9 mouse cellular contexts compared by ENCODE assay signal in the genomic region with DNA sequence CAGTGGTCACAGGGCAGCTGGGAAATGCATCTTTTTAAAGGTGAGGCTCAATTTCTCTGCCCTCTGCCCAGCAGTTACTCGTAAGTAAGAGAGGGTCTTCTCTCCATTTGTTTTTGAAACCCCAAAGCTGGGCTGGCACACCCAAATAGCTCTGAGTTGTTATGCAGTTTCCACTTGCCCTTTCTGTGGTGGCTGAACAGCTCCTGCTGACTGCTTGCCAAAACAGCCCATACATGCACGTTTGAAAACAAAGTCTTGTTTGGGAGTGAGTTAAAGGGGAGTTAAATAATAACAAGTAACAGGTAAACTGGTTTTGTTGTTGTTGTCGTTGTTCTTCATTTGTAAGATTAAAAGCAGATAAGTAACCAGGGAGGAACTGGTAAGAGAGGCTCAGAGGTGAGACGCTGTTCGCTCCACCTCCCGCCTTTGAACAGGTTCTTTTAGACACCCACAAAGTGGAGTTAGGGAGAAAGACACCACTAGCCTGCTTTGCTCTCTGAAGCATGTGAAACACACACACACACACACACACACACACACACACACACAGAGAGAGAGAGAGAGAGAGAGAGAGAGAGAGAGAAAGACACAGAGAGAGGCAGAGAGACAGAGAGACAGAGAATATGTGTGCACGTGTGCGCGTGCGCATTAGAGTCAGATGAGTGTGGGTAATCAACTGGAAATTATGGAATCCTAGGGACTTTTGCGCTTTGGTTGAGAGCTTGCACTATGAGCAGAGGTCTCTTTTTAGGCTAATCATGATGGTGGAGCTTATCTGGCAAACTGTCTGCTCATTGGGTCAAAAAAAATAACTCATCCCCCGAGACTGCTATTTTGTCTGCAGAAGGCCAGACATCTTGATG. TPM values are rescaled to one million over a fixed set of nuclear protein-coding genes. Genes with fewer than 3 reads are reported as not detected.
DNase-seq lines count a peak whose midpoint lies in the region; ATAC-seq lines count a peak whose summit lies in the region.
"Had no signal": no experiment of that assay in that cellular context is flagged by ENCODE, and none has a peak within 500 bp of the region (broad histone marks: within the 10 kb centered on the region; RNA-seq: fewer than 3 reads in every experiment).

No protein-coding gene starts in this region.

- H3K27ac ChIP-seq in limb, embryonic 12.5 days = no peak overlapping the region
- no peak overlapping the region for H3K27ac ChIP-seq in limb, embryonic 10.5 days
- H3K27ac ChIP-seq: liver, embryonic 15.5 days had no signal

- DNase-seq in limb, embryonic 10.5 days (ENCODE audit: low spot score) = no peak
- peak; percentile 71 for DNase-seq in T-cell, adult 2 months (ENCODE audit: low spot score)
- DNase-seq in induced T-regulatory cell, adult 2 months (ENCODE audit: low read depth) = peak; percentile 86
- peak; percentile 86 for DNase-seq in naive thymus-derived CD4-positive, alpha-beta T cell, adult 2 months (ENCODE audit: low read depth)
- DNase-seq in left cerebral cortex, postnatal 14 days (ENCODE audit: low spot score in 2 of 2) = no peak
- DNase-seq in urinary bladder, postnatal 4 days (ENCODE audit: low spot score in 2 of 2) = no peak
- DNase-seq: cerebellum, postnatal 14 days had no signal

- H3K4me1 ChIP-seq in limb, embryonic 12.5 days (replicated peaks) = peaks cover 53% of the 10 kb centered on the region
- H3K4me1 ChIP-seq in limb, embryonic 10.5 days = peaks cover 53% of the 10 kb centered on the region

- peak overlapping the region; percentile 100 for H3K4me2 ChIP-seq in limb, embryonic 12.5 days

- intact Hi-C loops in left cerebral cortex, postnatal 14 days (cut with DNase I) = no loop called here

- 77% methylated on average over 12 of the region's 12 CpGs for WGBS in limb, embryonic 12.5 days
- WGBS in limb, embryonic 10.5 days = 82% methylated on average over 12 of the region's 12 CpGs

- no peaks in the 10 kb centered on the region for H3K9me3 ChIP-seq in limb, embryonic 12.5 days
- no peaks in the 10 kb centered on the region for H3K9me3 ChIP-seq in limb, embryonic 10.5 days (replicated peaks)
- H3K9me3 ChIP-seq: liver, embryonic 15.5 days had no signal

- no peak for ATAC-seq in limb, embryonic 12.5 days (ENCODE audit: insufficient number of reproducible peaks, insufficient read depth, low FRiP score, low TSS enrichment, low read depth)

- H3K4me3 ChIP-seq in limb, embryonic 12.5 days (replicated peaks) = no peak overlapping the region
- H3K4me3 ChIP-seq in limb, embryonic 10.5 days = no peak overlapping the region
- H3K4me3 ChIP-seq: liver, embryonic 15.5 days had no signal

- H3K27me3 ChIP-seq in limb, embryonic 12.5 days = peaks cover 13% of the 10 kb centered on the region; the same call in 1 of the 2 replicates
- H3K27me3 ChIP-seq in limb, embryonic 10.5 days (ENCODE audit: low read depth, poor library complexity, severe bottlenecking) = peaks cover 37% of the 10 kb centered on the region

- H3K9ac ChIP-seq in limb, embryonic 12.5 days (replicated peaks) = no peak overlapping the region
- H3K9ac ChIP-seq: liver, embryonic 15.5 days had no signal

- H3K36me3 ChIP-seq in limb, embryonic 12.5 days = peaks cover 24% of the 10 kb centered on the region
- H3K36me3 ChIP-seq in limb, embryonic 10.5 days = peaks cover 44% of the 10 kb centered on the region
- H3K36me3 ChIP-seq: liver, embryonic 15.5 days had no signal

RNA-seq across cellular contexts. Expression of gene Itpkb, which starts 5.5 kb away (rescaled TPM):
- 13.9 and 14.5 TPM in 2 replicates for polyA plus RNA-seq in limb, embryonic 12.5 days (2016; fragmentation: Nextera tagmentation; extraction: Ambion mirVana)
- polyA plus RNA-seq in limb, embryonic 10.5 days (2016; fragmentation: Nextera tagmentation; extraction: Ambion mirVana) = 6.2 and 10.1 TPM in 2 replicates
- total RNA-seq in left cerebral cortex, postnatal 14 days (2021) = 10 to 100 TPM; 14.0 to 14.3 TPM

Comparison
In these comparisons a context has a peak if more than half of its experiments do, and no peak if none do; other contexts are left out.
1. DNase-seq: peak in T-cell, adult 2 months (single experiment), induced T-regulatory cell, adult 2 months (single experiment) and naive thymus-derived CD4-positive, alpha-beta T cell, adult 2 months (single experiment); none in limb, embryonic 10.5 days (single experiment), left cerebral cortex, postnatal 14 days (0 of 2) and urinary bladder, postnatal 4 days (0 of 2).